In genomic region chr6:149126675-149127074, GRCm38 (mm10) we compare ENCODE assay signal across 8 mouse cellular contexts. TPM values are rescaled to one million over a fixed set of nuclear protein-coding genes. Genes with fewer than 3 reads are reported as not detected.
DNase-seq lines count a peak whose midpoint lies in the region; ATAC-seq and TF ChIP-seq lines count a peak whose summit lies in the region.

No protein-coding gene starts in this region.

- no peak overlapping the region for H3K4me3 ChIP-seq in cerebellum, adult 2 months (replicated peaks; ENCODE audit: insufficient read depth, low read depth, low read length)
- no peak overlapping the region for H3K4me3 ChIP-seq in midbrain, embryonic 14.5 days (replicated peaks; ENCODE audit: low read depth, low read length)
- H3K4me3 ChIP-seq in midbrain, embryonic 15.5 days: no peak overlapping the region
- no peak overlapping the region for H3K4me3 ChIP-seq in lung, embryonic 14.5 days (ENCODE audit: low read depth, low read length)

- no peak for TF ChIP-seq POLR2A in cerebellum, adult 2 months (IDR thresholded peaks at IDR 0.05; ENCODE audit: borderline replicate concordance, insufficient read depth, low read length)

- H3K27me3 ChIP-seq in cerebellum, adult 2 months (ENCODE audit: control insufficient read depth, insufficient read depth, low read length): no peaks in the 10 kb centered on the region
- no peaks in the 10 kb centered on the region for H3K27me3 ChIP-seq in midbrain, embryonic 14.5 days (ENCODE audit: control insufficient read depth, insufficient read depth, low read length)
- no peaks in the 10 kb centered on the region for H3K27me3 ChIP-seq in midbrain, embryonic 15.5 days (replicated peaks)
- no peaks in the 10 kb centered on the region for H3K27me3 ChIP-seq in lung, embryonic 14.5 days (ENCODE audit: insufficient read depth, low read length)

- no peak overlapping the region for H3K27ac ChIP-seq in cerebellum, adult 2 months (ENCODE audit: insufficient read depth, low read length)
- H3K27ac ChIP-seq in midbrain, embryonic 14.5 days (replicated peaks; ENCODE audit: low read depth, low read length): no peak overlapping the region
- no peak overlapping the region for H3K27ac ChIP-seq in midbrain, embryonic 15.5 days
- no peak overlapping the region for H3K27ac ChIP-seq in lung, embryonic 14.5 days (ENCODE audit: low read depth)

- no peaks in the 10 kb centered on the region for H3K4me1 ChIP-seq in cerebellum, adult 2 months (ENCODE audit: control insufficient read depth, insufficient read depth, low read length)
- no peaks in the 10 kb centered on the region for H3K4me1 ChIP-seq in midbrain, embryonic 14.5 days (ENCODE audit: control insufficient read depth, insufficient read depth, low read length)
- H3K4me1 ChIP-seq in midbrain, embryonic 15.5 days: no peaks in the 10 kb centered on the region
- H3K4me1 ChIP-seq in lung, embryonic 14.5 days (ENCODE audit: insufficient read depth): no peaks in the 10 kb centered on the region

- WGBS in cerebellum, adult 2 months: 57% methylated on average over 4 of the region's 4 CpGs
- 61% methylated on average over 4 of the region's 4 CpGs for WGBS in midbrain, embryonic 14.5 days
- WGBS in midbrain, embryonic 15.5 days: 65% methylated on average over 4 of the region's 4 CpGs
- 65% methylated on average over 4 of the region's 4 CpGs for WGBS in lung, embryonic 14.5 days

- H3K36me3 ChIP-seq in midbrain, embryonic 14.5 days (ENCODE audit: control insufficient read depth, insufficient read depth, low read length): no peaks in the 10 kb centered on the region
- no peaks in the 10 kb centered on the region for H3K36me3 ChIP-seq in midbrain, embryonic 15.5 days (replicated peaks)
- H3K36me3 ChIP-seq in lung, embryonic 14.5 days (ENCODE audit: insufficient read depth): no peaks in the 10 kb centered on the region

- TF ChIP-seq CTCF in cerebellum, adult 2 months (IDR thresholded peaks at IDR 0.05; ENCODE audit: borderline replicate concordance, insufficient read depth, low read depth, low read length): no peak
- TF ChIP-seq CTCF in lung, embryonic 14.5 days (IDR thresholded peaks at IDR 0.05; ENCODE audit: low read depth): peak; percentile 55

- DNase-seq in cerebellum, adult 2 months: peak; percentile 9 to 23
- DNase-seq in cerebellum, adult 11 months: no peak
- DNase-seq in midbrain, embryonic 14.5 days: peak; percentile 54
- peak; percentile 53 for DNase-seq in c-Kit-positive CD71-positive TER-119-positive erythroid progenitor cells, embryonic 14.5 days (ENCODE audit: low spot score)
- peak; percentile 77 for DNase-seq in kidney, adult 9 months
- peak; percentile 69 for DNase-seq in lung, embryonic 14.5 days
- peak; percentile 48 for DNase-seq in testis, postnatal 10 days (ENCODE audit: low spot score)

- H3K4me2 ChIP-seq in midbrain, embryonic 14.5 days (ENCODE audit: low read length): no peak overlapping the region
- no peak overlapping the region for H3K4me2 ChIP-seq in midbrain, embryonic 15.5 days
- no peak overlapping the region for H3K4me2 ChIP-seq in lung, embryonic 14.5 days

- no peak overlapping the region for H3K9ac ChIP-seq in midbrain, embryonic 14.5 days (replicated peaks; ENCODE audit: low read length)
- H3K9ac ChIP-seq in midbrain, embryonic 15.5 days: no peak overlapping the region
- no peak overlapping the region for H3K9ac ChIP-seq in lung, embryonic 14.5 days

- no peaks in the 10 kb centered on the region for H3K9me3 ChIP-seq in midbrain, embryonic 14.5 days (ENCODE audit: control insufficient read depth, low read length)
- no peaks in the 10 kb centered on the region for H3K9me3 ChIP-seq in midbrain, embryonic 15.5 days
- H3K9me3 ChIP-seq in lung, embryonic 14.5 days (ENCODE audit: low read depth, low read length): no peaks in the 10 kb centered on the region

- no peak for ATAC-seq in midbrain, embryonic 14.5 days (ENCODE audit: low FRiP score, low TSS enrichment)
- ATAC-seq in midbrain, embryonic 15.5 days (replicated peaks): no peak
- peak; percentile 8; the same call in 1 of the 2 replicates for ATAC-seq in lung, embryonic 14.5 days (ENCODE audit: insufficient read depth)

RNA-seq across cellular contexts. Expression of gene Gm10203, which starts 3.3 kb away (rescaled TPM):
- polyA plus RNA-seq in cerebellum, adult 2 months (2012; rRNA removed): not detected in 2 replicates
- not detected in 2 replicates for polyA plus RNA-seq in midbrain, embryonic 14.5 days (2014; fragmentation: Nextera tagmentation; extraction: Ambion mirVana)
- polyA plus RNA-seq in midbrain, embryonic 15.5 days (2015; fragmentation: Nextera tagmentation; extraction: Ambion mirVana): not detected in 2 replicates
- polyA plus RNA-seq in lung, embryonic 14.5 days (2014; fragmentation: Nextera tagmentation; extraction: Ambion mirVana): not detected in 2 replicates

RNA-seq across cellular contexts. Expression of gene Etfbkmt, which starts 13.0 kb away (rescaled TPM):
- 3.7 and 5.6 TPM in 2 replicates for polyA plus RNA-seq in cerebellum, adult 2 months (2012; rRNA removed)
- 6.0 TPM in 2 replicates for polyA plus RNA-seq in midbrain, embryonic 14.5 days (2014; fragmentation: Nextera tagmentation; extraction: Ambion mirVana)
- 6.8 and 9.8 TPM in 2 replicates for polyA plus RNA-seq in midbrain, embryonic 15.5 days (2015; fragmentation: Nextera tagmentation; extraction: Ambion mirVana)
- polyA plus RNA-seq in lung, embryonic 14.5 days (2014; fragmentation: Nextera tagmentation; extraction: Ambion mirVana): 13.7 and 15.6 TPM in 2 replicates

RNA-seq across cellular contexts. Expression of gene Dennd5b, which starts 25.2 kb away (rescaled TPM):
- 19.5 and 19.9 TPM in 2 replicates for polyA plus RNA-seq in cerebellum, adult 2 months (2012; rRNA removed)
- 24.3 and 24.8 TPM in 2 replicates for polyA plus RNA-seq in midbrain, embryonic 14.5 days (2014; fragmentation: Nextera tagmentation; extraction: Ambion mirVana)
- 13.8 and 16.3 TPM in 2 replicates for polyA plus RNA-seq in midbrain, embryonic 15.5 days (2015; fragmentation: Nextera tagmentation; extraction: Ambion mirVana)
- polyA plus RNA-seq in lung, embryonic 14.5 days (2014; fragmentation: Nextera tagmentation; extraction: Ambion mirVana): 6.7 and 9.8 TPM in 2 replicates
